8 mouse cellular contexts compared by ENCODE assay signal in genomic region chr14:50930377-50930753, GRCm38 (mm10). TPM values are rescaled to one million over a fixed set of nuclear protein-coding genes. Genes with fewer than 3 reads are reported as not detected.
DNase-seq lines count a peak whose midpoint lies in the region; ATAC-seq lines count a peak whose summit lies in the region.

No protein-coding gene starts in this region.

- 0% methylated on average over 38 of the region's 38 CpGs for WGBS in heart, embryonic 11.5 days (ENCODE audit: insufficient replicate concordance)
- WGBS in hindbrain, embryonic 15.5 days, result 1% methylated on average over 38 of the region's 38 CpGs
- WGBS in liver, embryonic 15.5 days (ENCODE audit: insufficient replicate concordance), result under 1% methylated on average over 38 of the region's 38 CpGs
- 1% methylated on average over 38 of the region's 38 CpGs for WGBS in neural tube, embryonic 12.5 days

- H3K4me1 ChIP-seq in heart, embryonic 11.5 days (ENCODE audit: control insufficient read depth, insufficient read depth, low read length), result peaks cover 7% of the 10 kb centered on the region
- peaks cover 48% of the 10 kb centered on the region for H3K4me1 ChIP-seq in hindbrain, embryonic 15.5 days (replicated peaks)
- peaks cover 49% of the 10 kb centered on the region for H3K4me1 ChIP-seq in liver, embryonic 15.5 days (replicated peaks)
- H3K4me1 ChIP-seq in neural tube, embryonic 12.5 days, result peaks cover 18% of the 10 kb centered on the region

- peak overlapping the region; percentile 87 for H3K4me2 ChIP-seq in heart, embryonic 11.5 days
- H3K4me2 ChIP-seq in hindbrain, embryonic 15.5 days, result peak overlapping the region; percentile 91
- H3K4me2 ChIP-seq in liver, embryonic 15.5 days, result peak overlapping the region; percentile 85
- H3K4me2 ChIP-seq in neural tube, embryonic 12.5 days (replicated peaks), result peak overlapping the region; percentile 86

- no peak for DNase-seq in heart, adult 9 months (ENCODE audit: low spot score in 2 of 2)
- DNase-seq in CD4-positive, CD25-positive, alpha-beta regulatory T cell, adult 2 months (ENCODE audit: low read depth, low spot score), result peak; percentile 85
- DNase-seq in cerebellum, postnatal 10 days, result peak; percentile 78 to 84
- DNase-seq in layer of hippocampus, postnatal 10 days (ENCODE audit: low spot score in 2 of 2), result no peak

- peak overlapping the region; percentile 80 for H3K27ac ChIP-seq in heart, embryonic 11.5 days (ENCODE audit: low read depth, low read length)
- H3K27ac ChIP-seq in hindbrain, embryonic 15.5 days (replicated peaks), result peak overlapping the region; percentile 89
- H3K27ac ChIP-seq in liver, embryonic 15.5 days (replicated peaks), result peak overlapping the region; percentile 97
- peak overlapping the region; percentile 64; the same call in 1 of the 2 replicates for H3K27ac ChIP-seq in neural tube, embryonic 12.5 days

- H3K9ac ChIP-seq in heart, embryonic 11.5 days (ENCODE audit: low read depth, low read length), result peak overlapping the region; percentile 97
- peak overlapping the region; percentile 97 for H3K9ac ChIP-seq in hindbrain, embryonic 15.5 days
- peak overlapping the region; percentile 93 for H3K9ac ChIP-seq in liver, embryonic 15.5 days
- peak overlapping the region; percentile 94 for H3K9ac ChIP-seq in neural tube, embryonic 12.5 days

- H3K36me3 ChIP-seq in heart, embryonic 11.5 days (ENCODE audit: control insufficient read depth, insufficient read depth, low read length), result peaks cover 24% of the 10 kb centered on the region
- H3K36me3 ChIP-seq in hindbrain, embryonic 15.5 days, result peaks cover 30% of the 10 kb centered on the region
- H3K36me3 ChIP-seq in liver, embryonic 15.5 days (replicated peaks), result peaks cover 38% of the 10 kb centered on the region
- H3K36me3 ChIP-seq in neural tube, embryonic 12.5 days, result peaks cover 34% of the 10 kb centered on the region

- H3K27me3 ChIP-seq in heart, embryonic 11.5 days (ENCODE audit: control insufficient read depth, insufficient read depth, low read length), result no peaks in the 10 kb centered on the region
- H3K27me3 ChIP-seq in hindbrain, embryonic 15.5 days, result no peaks in the 10 kb centered on the region
- no peaks in the 10 kb centered on the region for H3K27me3 ChIP-seq in liver, embryonic 15.5 days
- H3K27me3 ChIP-seq in neural tube, embryonic 12.5 days (replicated peaks), result no peaks in the 10 kb centered on the region

- H3K9me3 ChIP-seq in heart, embryonic 11.5 days (replicated peaks; ENCODE audit: control insufficient read depth, low read length), result no peaks in the 10 kb centered on the region
- H3K9me3 ChIP-seq in hindbrain, embryonic 15.5 days, result no peaks in the 10 kb centered on the region
- H3K9me3 ChIP-seq in liver, embryonic 15.5 days (replicated peaks), result no peaks in the 10 kb centered on the region
- no peaks in the 10 kb centered on the region for H3K9me3 ChIP-seq in neural tube, embryonic 12.5 days

- H3K4me3 ChIP-seq in heart, embryonic 11.5 days (ENCODE audit: low read depth, low read length), result peak overlapping the region; percentile 97
- peak overlapping the region; percentile 94 for H3K4me3 ChIP-seq in hindbrain, embryonic 15.5 days
- H3K4me3 ChIP-seq in liver, embryonic 15.5 days (replicated peaks), result peak overlapping the region; percentile 89
- peak overlapping the region; percentile 95 for H3K4me3 ChIP-seq in neural tube, embryonic 12.5 days

- peak; percentile 53 for ATAC-seq in heart, embryonic 11.5 days (replicated peaks; ENCODE audit: insufficient number of reproducible peaks, low FRiP score, low TSS enrichment)
- peak; percentile 54 for ATAC-seq in hindbrain, embryonic 15.5 days (ENCODE audit: low FRiP score, low read depth)
- ATAC-seq in liver, embryonic 15.5 days (ENCODE audit: insufficient read depth), result peak; percentile 66
- ATAC-seq in neural tube, embryonic 12.5 days (ENCODE audit: low FRiP score, low read depth), result peak; percentile 55

RNA-seq across cellular contexts. Expression of gene Pip4p1, which starts 0.3 kb away (rescaled TPM):
- 30.3 and 33.6 TPM in 2 replicates for polyA plus RNA-seq in heart, embryonic 11.5 days (2014; fragmentation: Nextera tagmentation; extraction: Ambion mirVana)
- 92.4 and 107 TPM in 2 replicates for polyA plus RNA-seq in hindbrain, embryonic 15.5 days (2015; fragmentation: Nextera tagmentation; extraction: Ambion mirVana)
- 23.0 and 24.5 TPM in 2 replicates for polyA plus RNA-seq in liver, embryonic 15.5 days (2015; fragmentation: Nextera tagmentation; extraction: Ambion mirVana)
- 80.0 and 87.1 TPM in 2 replicates for polyA plus RNA-seq in neural tube, embryonic 12.5 days (2016; fragmentation: Nextera tagmentation; extraction: Ambion mirVana)
- total RNA-seq in layer of hippocampus, postnatal 10 days (2021), result 10 to 100 TPM; 72.7 to 85.3 TPM

RNA-seq across cellular contexts. Expression of gene Pnp, which starts 0.5 kb away (rescaled TPM):
- polyA plus RNA-seq in heart, embryonic 11.5 days (2014; fragmentation: Nextera tagmentation; extraction: Ambion mirVana), result 46.6 and 49.6 TPM in 2 replicates
- 22.1 and 25.5 TPM in 2 replicates for polyA plus RNA-seq in hindbrain, embryonic 15.5 days (2015; fragmentation: Nextera tagmentation; extraction: Ambion mirVana)
- polyA plus RNA-seq in liver, embryonic 15.5 days (2015; fragmentation: Nextera tagmentation; extraction: Ambion mirVana), result 80.6 and 83.3 TPM in 2 replicates
- polyA plus RNA-seq in neural tube, embryonic 12.5 days (2016; fragmentation: Nextera tagmentation; extraction: Ambion mirVana), result 38.6 and 39.9 TPM in 2 replicates
- 10 to 100 TPM; 17.1 to 21.5 TPM for total RNA-seq in layer of hippocampus, postnatal 10 days (2021)

RNA-seq across cellular contexts. Expression of gene Apex1, which starts 5.6 kb away (rescaled TPM):
- 177 and 188 TPM in 2 replicates for polyA plus RNA-seq in heart, embryonic 11.5 days (2014; fragmentation: Nextera tagmentation; extraction: Ambion mirVana)
- polyA plus RNA-seq in hindbrain, embryonic 15.5 days (2015; fragmentation: Nextera tagmentation; extraction: Ambion mirVana), result 172 and 178 TPM in 2 replicates
- polyA plus RNA-seq in liver, embryonic 15.5 days (2015; fragmentation: Nextera tagmentation; extraction: Ambion mirVana), result 61.4 and 70.5 TPM in 2 replicates
- polyA plus RNA-seq in neural tube, embryonic 12.5 days (2016; fragmentation: Nextera tagmentation; extraction: Ambion mirVana), result 272 and 279 TPM in 2 replicates
- total RNA-seq in layer of hippocampus, postnatal 10 days (2021), result 10 to 100 TPM; 71.7 to 78.2 TPM

RNA-seq across cellular contexts. Expression of gene Osgep, which starts 5.7 kb away (rescaled TPM):
- polyA plus RNA-seq in heart, embryonic 11.5 days (2014; fragmentation: Nextera tagmentation; extraction: Ambion mirVana), result 124 and 136 TPM in 2 replicates
- polyA plus RNA-seq in hindbrain, embryonic 15.5 days (2015; fragmentation: Nextera tagmentation; extraction: Ambion mirVana), result 110 and 111 TPM in 2 replicates
- 54.7 and 57.7 TPM in 2 replicates for polyA plus RNA-seq in liver, embryonic 15.5 days (2015; fragmentation: Nextera tagmentation; extraction: Ambion mirVana)
- polyA plus RNA-seq in neural tube, embryonic 12.5 days (2016; fragmentation: Nextera tagmentation; extraction: Ambion mirVana), result 120 and 129 TPM in 2 replicates
- total RNA-seq in layer of hippocampus, postnatal 10 days (2021), result 10 to 100 TPM; 33.9 to 40.2 TPM

RNA-seq across cellular contexts. Expression of gene Gm49342, which starts 14.0 kb away (rescaled TPM):
- polyA plus RNA-seq in heart, embryonic 11.5 days (2014; fragmentation: Nextera tagmentation; extraction: Ambion mirVana), result not detected in 2 replicates
- not detected in 2 replicates for polyA plus RNA-seq in hindbrain, embryonic 15.5 days (2015; fragmentation: Nextera tagmentation; extraction: Ambion mirVana)
- not detected in 2 replicates for polyA plus RNA-seq in liver, embryonic 15.5 days (2015; fragmentation: Nextera tagmentation; extraction: Ambion mirVana)
- not detected in 2 replicates for polyA plus RNA-seq in neural tube, embryonic 12.5 days (2016; fragmentation: Nextera tagmentation; extraction: Ambion mirVana)
- 10 to 100 TPM in 1 of 2 experiments, 1 to 10 TPM in 1; 9.2 to 11.1 TPM for total RNA-seq in layer of hippocampus, postnatal 10 days (2021)

Comparison
In these comparisons a context has a peak if more than half of its experiments do, and no peak if none do; other contexts are left out.
1. DNase-seq: peak in CD4-positive, CD25-positive, alpha-beta regulatory T cell, adult 2 months (single experiment) and cerebellum, postnatal 10 days (2 of 2); none in heart, adult 9 months (0 of 2) and layer of hippocampus, postnatal 10 days (0 of 2).
2. Peak in every context shown above with its lines, with median percentiles within 50 percentile points of each other: ATAC-seq, H3K27ac ChIP-seq, H3K4me2 ChIP-seq, H3K4me3 ChIP-seq and H3K9ac ChIP-seq.